Mouse (Mus musculus) hindbrain, embryonic 16.5 days (tissue): ENCODE measurements around the gene Lgi4. TPM values are rescaled to one million over a fixed set of nuclear protein-coding genes. Genes with fewer than 3 reads are reported as not detected.

Source experiments
- ATAC-seq: fragments of 200-750 bp; cut with Nextera tagmentation; 2 replicates; pipeline ENCODE4 v1.8.0; 2017; ENCODE audit warnings: moderate TSS enrichment, moderate library complexity
- H3K27ac ChIP-seq: fragments of 300-500 bp; sonication (generic); 2 replicates; pipeline ENCODE4 v1.5.1; 2014; ENCODE audit warnings: low read depth, mild to moderate bottlenecking, control low read depth, low read length, moderate library complexity
- H3K27me3 ChIP-seq: fragments of 300-500 bp; sonication (generic); replicated peaks from 2 replicates; pipeline ENCODE4 v1.6.1; 2014; ENCODE audit warnings: low read length; ENCODE audit not compliant: control insufficient read depth, insufficient read depth
- H3K36me3 ChIP-seq: fragments of 300-500 bp; sonication (generic); 2 replicates; pipeline ENCODE4 v1.6.1; 2014; ENCODE audit warnings: mild to moderate bottlenecking, low read length, moderate library complexity, mixed read lengths; ENCODE audit not compliant: control insufficient read depth, insufficient read depth
- H3K4me1 ChIP-seq: fragments of 300-500 bp; sonication (generic); 2 replicates; pipeline ENCODE4 v1.6.1; 2014; ENCODE audit warnings: low read depth, low read length; ENCODE audit not compliant: control insufficient read depth, insufficient read depth
- H3K4me2 ChIP-seq: fragments of 300-500 bp; sonication (generic); 2 replicates; pipeline ENCODE4 v1.6.1; 2014; ENCODE audit warnings: mild to moderate bottlenecking, low read length, control low read depth, moderate library complexity
- H3K4me3 ChIP-seq: fragments of 300-500 bp; sonication (generic); 2 replicates; pipeline ENCODE4 v1.5.1; 2014; ENCODE audit warnings: mild to moderate bottlenecking, low read length, control low read depth, moderate library complexity
- H3K9ac ChIP-seq: fragments of 300-500 bp; sonication (generic); 2 replicates; pipeline ENCODE4 v1.6.1; 2014; ENCODE audit warnings: low read depth, mild to moderate bottlenecking, control low read depth, low read length, moderate library complexity
- H3K9me3 ChIP-seq: fragments of 300-500 bp; sonication (generic); 2 replicates; pipeline ENCODE4 v1.6.1; 2014; ENCODE audit warnings: mild to moderate bottlenecking, low read length, moderate library complexity; ENCODE audit not compliant: control insufficient read depth
- WGBS: fragments of 180-500 bp; shearing (Covaris S2); extraction: QIAGEN DNeasy Blood & Tissue Kit; methylation state at CpG from one replicate; pipeline ENCODE4 v1.1.7; 2014; 5-methylcytosine and 5-hydroxymethylcytosine counted together
- polyA plus RNA-seq: library from polyadenylated mRNA; unstranded; fragments of >200 nt; fragmentation: Nextera tagmentation; extraction: Ambion mirVana; gene quantifications from 2 replicates; pipeline ENCODE4 v1.2.1, GENCODE M21; 2015

Gene Lgi4
- polyA plus RNA-seq, 1 experiment from 2014 or later = 0.65 TPM

DNA sequence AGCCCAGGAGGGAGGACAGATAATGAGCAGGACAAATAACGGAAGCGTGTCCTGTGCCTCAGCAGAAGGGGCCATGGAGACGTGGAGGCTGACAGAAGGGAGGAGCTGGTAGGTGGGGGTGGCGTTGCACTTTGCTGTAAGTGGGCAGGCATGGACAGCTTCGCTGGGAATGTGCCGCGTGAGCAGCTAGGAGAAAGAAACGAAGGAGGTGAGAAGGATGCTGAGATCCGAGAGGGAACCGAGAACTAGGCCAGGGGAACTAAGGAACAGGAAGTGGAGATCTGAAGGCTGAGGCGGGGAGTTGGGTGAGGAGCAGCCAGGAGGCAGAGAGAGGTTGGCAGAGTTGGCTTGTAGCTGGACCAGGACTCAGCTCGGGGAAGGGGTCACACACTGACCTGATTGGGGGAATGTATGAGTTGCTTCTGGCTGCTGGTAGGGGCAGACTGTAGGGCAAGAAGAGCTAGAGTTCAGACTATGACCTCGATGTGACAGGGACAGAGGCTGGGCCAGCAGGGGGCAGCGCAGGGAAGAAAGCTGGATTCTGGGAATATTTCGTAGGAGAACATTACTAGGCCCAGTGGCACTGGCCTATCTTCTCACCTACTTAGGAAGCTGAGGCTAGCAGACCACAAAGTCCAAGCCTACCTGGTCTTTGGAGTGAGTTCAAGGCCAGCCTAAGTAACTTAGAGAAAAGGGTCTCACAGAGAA lies 46.1 kb downstream of the Lgi4 start:
- Histone ChIP-seq H3K9ac (no peak overlapping the region), H3K27me3 (no peaks in the 10 kb centered on the region), H3K4me2 (no peak overlapping the region), H3K27ac (no peak overlapping the region), H3K9me3 (no peaks in the 10 kb centered on the region), H3K4me1 (no peaks in the 10 kb centered on the region), H3K36me3 (no peaks in the 10 kb centered on the region), H3K4me3 (no peak overlapping the region)
- WGBS = 62% methylated on average over 15 of the region's 15 CpGs
- no peak for ATAC-seq

DNA sequence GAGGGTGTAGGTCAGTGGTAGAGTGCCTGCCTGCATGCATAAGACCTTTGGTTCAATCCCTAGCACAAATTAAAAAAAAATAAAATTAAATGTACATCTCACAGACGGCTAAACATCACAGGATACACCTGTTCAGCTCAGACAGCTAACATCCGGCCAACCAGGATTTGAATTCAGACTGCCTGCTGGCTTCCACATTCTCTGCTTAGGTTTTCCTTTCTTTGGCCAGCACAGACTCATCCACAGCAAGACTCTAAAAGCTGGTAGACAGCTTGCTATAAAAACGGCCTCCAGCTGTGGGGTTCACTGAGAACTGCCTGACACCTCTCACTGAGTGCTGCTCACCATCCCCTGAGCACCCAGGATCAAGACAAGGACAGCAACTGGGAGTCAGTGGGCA lies 47.0 kb downstream of the Lgi4 start:
- Histone ChIP-seq H3K9ac (no peak overlapping the region), H3K27me3 (no peaks in the 10 kb centered on the region), H3K4me3 (no peak overlapping the region), H3K4me2 (no peak overlapping the region), H3K9me3 (no peaks in the 10 kb centered on the region), H3K36me3 (no peaks in the 10 kb centered on the region), H3K27ac (no peak overlapping the region), H3K4me1 (no peaks in the 10 kb centered on the region)
- WGBS = 59% methylated on average over 3 of the region's 3 CpGs
- ATAC-seq = no peak

DNA sequence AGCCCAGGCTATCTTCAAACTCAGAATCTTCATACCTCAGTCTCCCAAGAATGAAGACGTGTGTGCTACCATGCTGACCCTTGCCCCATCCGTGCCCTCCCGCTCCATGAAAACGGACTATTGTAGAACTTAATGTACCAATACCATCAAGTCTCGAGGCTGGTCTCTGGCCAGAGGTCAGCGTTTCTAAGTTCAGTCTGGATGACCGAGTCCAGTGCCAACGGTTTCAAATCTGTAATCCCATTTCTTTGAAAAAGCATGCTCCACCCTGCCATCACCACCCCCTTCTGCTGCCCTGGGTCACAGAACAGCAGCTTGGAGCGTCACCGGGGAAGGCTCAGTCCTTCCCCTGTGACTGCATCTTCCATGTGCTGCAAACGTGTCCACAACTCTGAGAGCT lies 48.6 kb downstream of the Lgi4 start:
- Histone ChIP-seq H3K4me1 (no peaks in the 10 kb centered on the region), H3K4me3 (no peak overlapping the region), H3K27me3 (no peaks in the 10 kb centered on the region), H3K27ac (no peak overlapping the region), H3K36me3 (no peaks in the 10 kb centered on the region), H3K9ac (no peak overlapping the region), H3K4me2 (no peak overlapping the region), H3K9me3 (no peaks in the 10 kb centered on the region)
- no peak for ATAC-seq
- WGBS = 87% methylated on average over 11 of the region's 11 CpGs

DNA sequence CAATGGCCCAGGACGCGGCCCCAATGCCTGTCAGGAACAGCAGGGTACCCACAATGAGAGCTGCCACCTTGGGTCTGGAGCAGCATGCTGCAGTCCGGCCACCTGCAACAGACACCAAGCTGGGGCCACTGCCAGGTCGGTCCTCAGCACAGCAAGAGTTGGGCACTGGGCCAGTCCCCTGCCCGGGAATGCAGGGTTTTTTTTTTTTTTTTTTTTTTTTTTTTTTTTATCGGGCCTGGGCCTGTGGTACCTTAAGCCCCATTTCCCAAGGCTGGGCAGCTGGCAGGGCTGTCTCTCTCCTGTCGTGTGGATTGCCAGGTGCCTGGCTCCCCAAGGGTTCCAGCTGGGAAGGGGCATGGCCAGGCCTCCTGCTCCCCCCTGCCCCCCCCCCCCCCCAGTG lies 49.9 kb downstream of the Lgi4 start:
- H3K9me3 ChIP-seq = no peaks in the 10 kb centered on the region
- no peak for ATAC-seq
- WGBS = 32% methylated on average over 7 of the region's 7 CpGs
- H3K27ac ChIP-seq = no peak overlapping the region
- no peaks in the 10 kb centered on the region for H3K27me3 ChIP-seq
- H3K4me3 ChIP-seq = no peak overlapping the region
- H3K36me3 ChIP-seq = no peaks in the 10 kb centered on the region
- no peak overlapping the region for H3K4me2 ChIP-seq
- no peaks in the 10 kb centered on the region for H3K4me1 ChIP-seq
- H3K9ac ChIP-seq = no peak overlapping the region; the same call in 1 of the 2 replicates

DNA sequence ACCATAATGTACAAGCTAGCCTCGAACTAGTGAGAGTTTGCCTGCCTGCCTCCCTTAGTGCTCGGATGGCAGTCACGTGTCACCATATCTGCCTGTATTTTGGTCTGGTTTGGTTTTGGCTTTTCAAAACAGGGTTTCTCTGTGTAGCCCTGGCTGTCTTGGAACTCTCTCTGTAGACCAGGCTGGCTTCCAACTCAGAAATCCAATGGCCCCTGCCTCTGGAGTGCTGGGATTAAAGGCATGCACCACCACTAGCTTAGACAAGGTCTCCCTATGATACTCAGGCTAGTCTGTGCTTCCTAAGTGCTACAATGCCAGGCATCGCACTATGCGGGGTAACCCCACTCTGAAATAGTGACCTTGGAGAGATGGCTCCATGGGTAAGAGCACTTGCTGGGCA lies 50.7 kb downstream of the Lgi4 start:
- no peak overlapping the region for H3K4me2 ChIP-seq
- 88% methylated on average over 5 of the region's 5 CpGs for WGBS
- H3K9me3 ChIP-seq = no peaks in the 10 kb centered on the region
- no peaks in the 10 kb centered on the region for H3K4me1 ChIP-seq
- no peak overlapping the region for H3K9ac ChIP-seq
- no peaks in the 10 kb centered on the region for H3K27me3 ChIP-seq
- no peaks in the 10 kb centered on the region for H3K36me3 ChIP-seq
- no peak overlapping the region for H3K27ac ChIP-seq
- ATAC-seq = no peak
- no peak overlapping the region for H3K4me3 ChIP-seq

DNA sequence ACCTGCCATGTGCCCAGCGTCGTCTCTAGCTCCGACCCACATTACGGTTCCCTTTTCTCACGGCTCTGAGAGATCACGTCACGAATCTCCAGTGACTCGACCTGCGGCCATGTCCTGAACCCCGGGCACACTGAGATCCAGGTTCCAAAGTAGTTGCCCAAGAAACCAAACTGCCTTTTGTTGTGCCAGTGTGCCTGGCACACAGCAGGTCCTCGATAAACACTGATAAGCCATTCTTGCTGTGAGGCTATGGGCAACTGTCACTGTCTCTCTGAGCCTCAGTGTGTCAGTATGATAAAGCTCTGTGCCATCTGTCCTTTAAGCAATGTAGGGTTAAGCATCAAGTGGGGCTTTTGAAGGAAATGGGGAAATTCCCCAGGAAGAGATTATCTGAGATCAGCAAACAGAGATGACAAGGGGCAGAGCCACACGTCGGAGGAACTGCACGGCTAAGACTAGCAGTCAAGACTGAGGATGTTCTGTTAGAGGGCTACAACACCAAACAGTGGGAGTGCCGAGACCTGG lies 51.8 kb downstream of the Lgi4 start:
- H3K36me3 ChIP-seq = no peaks in the 10 kb centered on the region
- no peak overlapping the region for H3K27ac ChIP-seq
- H3K4me3 ChIP-seq = no peak overlapping the region
- H3K9me3 ChIP-seq = no peaks in the 10 kb centered on the region
- no peak overlapping the region for H3K4me2 ChIP-seq
- no peaks in the 10 kb centered on the region for H3K4me1 ChIP-seq
- H3K27me3 ChIP-seq = no peaks in the 10 kb centered on the region; the same call in 1 of the 2 replicates
- H3K9ac ChIP-seq = no peak overlapping the region
- no peak for ATAC-seq
- WGBS = 82% methylated on average over 15 of the region's 15 CpGs

DNA sequence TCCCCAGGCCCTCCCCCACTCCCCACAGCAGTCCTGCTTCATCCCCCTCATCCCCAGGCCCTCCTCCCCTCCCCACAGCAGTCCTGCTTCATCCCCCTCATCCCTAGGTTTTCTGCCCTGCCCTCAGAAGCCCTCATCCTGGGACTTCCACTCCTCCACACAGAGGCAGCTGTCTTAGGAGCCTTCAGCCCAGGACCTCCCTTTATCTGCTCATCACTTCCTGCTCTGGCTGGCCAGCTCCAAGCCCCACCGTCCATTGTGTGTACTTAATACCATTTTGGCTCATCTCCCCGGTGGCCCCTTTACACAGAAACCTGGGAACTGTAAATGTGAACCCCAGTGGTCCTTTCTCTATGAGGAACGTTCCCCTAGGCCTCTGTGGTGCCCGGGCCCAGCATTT lies 52.9 kb downstream of the Lgi4 start:
- no peaks in the 10 kb centered on the region for H3K4me1 ChIP-seq
- no peak overlapping the region for H3K4me3 ChIP-seq
- no peaks in the 10 kb centered on the region for H3K9me3 ChIP-seq
- no peaks in the 10 kb centered on the region for H3K36me3 ChIP-seq
- no peak overlapping the region for H3K27ac ChIP-seq
- H3K4me2 ChIP-seq = no peak overlapping the region
- WGBS = 41% methylated on average over 4 of the region's 4 CpGs
- ATAC-seq = no peak
- no peak overlapping the region for H3K9ac ChIP-seq
- no peaks in the 10 kb centered on the region; the same call in 1 of the 2 replicates for H3K27me3 ChIP-seq

DNA sequence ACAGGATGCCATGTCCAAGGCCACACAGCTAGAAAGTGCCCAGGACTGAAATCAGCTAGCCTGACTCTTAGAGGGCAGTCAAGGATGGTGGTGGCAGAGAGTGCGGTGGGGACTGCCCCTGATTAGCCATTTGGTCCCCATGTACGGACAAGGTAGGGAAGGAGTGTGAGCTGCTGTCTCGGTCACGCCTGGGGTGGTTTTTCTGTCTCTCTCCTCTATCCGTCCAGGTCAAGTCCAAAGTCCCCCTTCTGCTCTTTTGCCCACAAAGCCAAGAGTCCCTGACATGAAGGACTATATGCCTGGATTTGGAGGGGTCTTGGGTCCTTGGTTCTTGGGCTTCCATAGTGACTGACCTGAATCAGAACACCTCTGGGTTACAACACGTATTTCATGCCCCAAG lies 54.7 kb downstream of the Lgi4 start:
- ATAC-seq = no peak
- no peaks in the 10 kb centered on the region for H3K4me1 ChIP-seq
- H3K36me3 ChIP-seq = no peaks in the 10 kb centered on the region
- WGBS = 78% methylated on average over 6 of the region's 6 CpGs
- no peak overlapping the region for H3K9ac ChIP-seq
- no peak overlapping the region for H3K4me3 ChIP-seq
- H3K27ac ChIP-seq = no peak overlapping the region
- H3K27me3 ChIP-seq = no peaks in the 10 kb centered on the region; the same call in 1 of the 2 replicates
- H3K4me2 ChIP-seq = no peak overlapping the region
- no peaks in the 10 kb centered on the region for H3K9me3 ChIP-seq

DNA sequence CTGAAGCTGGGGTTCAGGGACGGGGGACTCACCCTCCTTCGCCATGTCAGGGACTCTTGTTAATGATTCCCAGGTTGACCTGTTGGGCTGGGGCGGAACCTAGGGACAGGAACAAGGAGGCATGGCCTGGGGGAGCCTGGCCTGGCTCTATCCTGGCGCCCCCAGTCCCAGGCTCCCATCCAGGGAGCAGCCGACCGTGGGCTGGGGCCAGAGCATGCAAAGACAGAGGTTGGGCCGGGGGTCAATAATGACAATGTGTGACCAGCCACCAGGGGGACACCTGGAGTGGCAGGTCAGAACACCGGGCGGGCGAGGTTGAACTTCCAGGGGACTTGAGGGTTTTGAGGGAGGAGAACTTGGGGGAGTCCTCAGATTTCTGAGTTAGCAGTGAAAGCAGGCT lies 55.5 kb downstream of the Lgi4 start:
- H3K36me3 ChIP-seq = no peaks in the 10 kb centered on the region
- ATAC-seq = no peak
- no peaks in the 10 kb centered on the region; the same call in 1 of the 2 replicates for H3K27me3 ChIP-seq
- H3K9ac ChIP-seq = no peak overlapping the region
- H3K9me3 ChIP-seq = no peaks in the 10 kb centered on the region
- no peak overlapping the region for H3K27ac ChIP-seq
- WGBS = 65% methylated on average over 10 of the region's 10 CpGs
- no peak overlapping the region; the same call in 1 of the 2 replicates for H3K4me2 ChIP-seq
- H3K4me3 ChIP-seq = no peak overlapping the region
- no peaks in the 10 kb centered on the region for H3K4me1 ChIP-seq
